In the genomic region with DNA sequence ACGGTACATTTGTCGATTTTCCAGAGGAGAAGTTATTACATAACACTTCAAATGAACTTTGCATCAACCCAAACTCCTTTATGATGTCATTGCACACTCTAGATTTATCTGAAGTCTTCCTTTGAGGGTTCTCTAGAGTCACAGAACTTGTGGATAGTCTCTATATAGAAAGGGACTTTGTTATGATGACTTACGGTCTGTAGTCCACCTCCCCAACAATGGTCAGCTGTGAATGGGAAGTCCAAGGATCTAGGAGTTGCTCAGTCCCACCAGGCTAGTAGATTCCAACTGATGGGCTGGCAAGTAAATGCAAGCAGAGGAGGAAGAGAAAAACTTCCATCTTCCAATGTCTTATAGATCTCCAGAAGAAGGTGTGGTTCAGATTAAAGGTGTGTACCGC, we compare ENCODE assay signal across 8 mouse cellular contexts. TPM values are rescaled to one million over a fixed set of nuclear protein-coding genes. Genes with fewer than 3 reads are reported as not detected.
A peak's percentile ranks its signal among the peaks of the same experiment; 100 is the strongest.
DNase-seq lines count a peak whose midpoint lies in the region; ATAC-seq and TF ChIP-seq lines count a peak whose summit lies in the region.

No protein-coding gene starts in this region.

- H3K4me1 ChIP-seq in embryonic facial prominence, embryonic 14.5 days (ENCODE audit: control insufficient read depth, insufficient read depth, low read length), result peaks cover 7% of the 10 kb centered on the region
- peaks cover 3% of the 10 kb centered on the region; the same call in 1 of the 2 replicates for H3K4me1 ChIP-seq in intestine, embryonic 16.5 days (ENCODE audit: control insufficient read depth, insufficient read depth, low read length)
- H3K4me1 ChIP-seq in neural tube, embryonic 13.5 days (replicated peaks), result peaks cover 15% of the 10 kb centered on the region

- ATAC-seq in embryonic facial prominence, embryonic 14.5 days (ENCODE audit: low read depth), result no peak
- 0 out of 2 replicates have a peak, but pooled peaks have one; percentile 12 for ATAC-seq in intestine, embryonic 16.5 days
- 0 out of 2 replicates have a peak, but pooled peaks have one; percentile 9 for ATAC-seq in neural tube, embryonic 13.5 days (ENCODE audit: low read depth)

- 32% methylated on average over 4 of the region's 4 CpGs for WGBS in embryonic facial prominence, embryonic 14.5 days
- WGBS in intestine, embryonic 16.5 days, result 32% methylated on average over 4 of the region's 4 CpGs
- 39% methylated on average over 4 of the region's 4 CpGs for WGBS in neural tube, embryonic 13.5 days

- no peaks in the 10 kb centered on the region; the same call in 1 of the 2 replicates for H3K27me3 ChIP-seq in embryonic facial prominence, embryonic 14.5 days (replicated peaks; ENCODE audit: control insufficient read depth, insufficient read depth, low read length)
- no peaks in the 10 kb centered on the region for H3K27me3 ChIP-seq in intestine, embryonic 16.5 days (replicated peaks; ENCODE audit: control insufficient read depth, insufficient read depth, low read length)
- peaks cover 16% of the 10 kb centered on the region; the same call in 1 of the 2 replicates for H3K27me3 ChIP-seq in neural tube, embryonic 13.5 days

- peak overlapping the region; percentile 62 for H3K9ac ChIP-seq in embryonic facial prominence, embryonic 14.5 days (ENCODE audit: low read depth, low read length)
- H3K9ac ChIP-seq in intestine, embryonic 16.5 days (ENCODE audit: low read depth, low read length), result peak overlapping the region; percentile 62
- peak overlapping the region; percentile 74 for H3K9ac ChIP-seq in neural tube, embryonic 13.5 days

- no peaks in the 10 kb centered on the region for H3K9me3 ChIP-seq in embryonic facial prominence, embryonic 14.5 days (ENCODE audit: control insufficient read depth, low read length)
- no peaks in the 10 kb centered on the region for H3K9me3 ChIP-seq in intestine, embryonic 16.5 days (ENCODE audit: control insufficient read depth, low read length)
- no peaks in the 10 kb centered on the region for H3K9me3 ChIP-seq in neural tube, embryonic 13.5 days

- peaks cover 20% of the 10 kb centered on the region for H3K36me3 ChIP-seq in embryonic facial prominence, embryonic 14.5 days (ENCODE audit: control insufficient read depth, insufficient read depth, low read length)
- no peaks in the 10 kb centered on the region for H3K36me3 ChIP-seq in intestine, embryonic 16.5 days (ENCODE audit: control insufficient read depth, insufficient read depth, low read length)
- H3K36me3 ChIP-seq in neural tube, embryonic 13.5 days, result peaks cover 20% of the 10 kb centered on the region

- no peak for TF ChIP-seq CTCF in left cerebral cortex, adult 2 months (IDR thresholded peaks at IDR 0.05)

- H3K4me2 ChIP-seq in embryonic facial prominence, embryonic 14.5 days (ENCODE audit: low read depth, low read length), result peak overlapping the region; percentile 54
- H3K4me2 ChIP-seq in intestine, embryonic 16.5 days (ENCODE audit: low read depth, low read length), result peak overlapping the region; percentile 47
- peak overlapping the region; percentile 67 for H3K4me2 ChIP-seq in neural tube, embryonic 13.5 days

- H3K27ac ChIP-seq in left cerebral cortex, adult 2 months, result peak overlapping the region; percentile 98
- peak overlapping the region; percentile 81 for H3K27ac ChIP-seq in embryonic facial prominence, embryonic 14.5 days (replicated peaks; ENCODE audit: low read depth, low read length)
- no peak overlapping the region for H3K27ac ChIP-seq in intestine, embryonic 16.5 days (ENCODE audit: low read length)
- H3K27ac ChIP-seq in neural tube, embryonic 13.5 days (replicated peaks), result peak overlapping the region; percentile 91

- DNase-seq in left cerebral cortex, adult 2 months (ENCODE audit: extremely low spot score in 1 of 2, low spot score in 2 of 2), result no peak
- DNase-seq in left cerebral cortex, postnatal 25 days (ENCODE audit: low spot score in 2 of 2), result no peak
- DNase-seq in embryonic facial prominence, embryonic 14.5 days (ENCODE audit: low spot score), result no peak
- DNase-seq in left cerebral cortex, postnatal 14 days (ENCODE audit: low spot score in 2 of 2), result no peak
- no peak for DNase-seq in gastrocnemius, adult 18-20 months (ENCODE audit: low spot score)
- DNase-seq in thymus, postnatal 0 days (ENCODE audit: low spot score), result no peak

- intact Hi-C loops in left cerebral cortex, adult 2 months (cut with DNase I), result loop anchor here (1.0 to 10.0 kb wide), 2 partner anchors 20 to 1814 kb away; partner anchors contain the start of genes Ddx47 and H2afj
- intact Hi-C loops in left cerebral cortex, postnatal 25 days (cut with DNase I), result no loop called here
- intact Hi-C loops in left cerebral cortex, postnatal 14 days (cut with DNase I), result no loop called here

- H3K4me3 ChIP-seq in left cerebral cortex, adult 2 months, result peak overlapping the region; percentile 45
- peak overlapping the region; percentile 100 for H3K4me3 ChIP-seq in embryonic facial prominence, embryonic 14.5 days (ENCODE audit: low read depth, low read length)
- H3K4me3 ChIP-seq in intestine, embryonic 16.5 days (ENCODE audit: low read length), result peak overlapping the region; percentile 52
- H3K4me3 ChIP-seq in neural tube, embryonic 13.5 days, result peak overlapping the region; percentile 98

RNA-seq across cellular contexts. Expression of gene Wbp11, which starts 0.6 kb away (rescaled TPM):
- 100 to 1,000 TPM; 114 to 116 TPM for total RNA-seq in left cerebral cortex, adult 2 months (2021)
- 100 to 1,000 TPM; 124 to 125 TPM for total RNA-seq in left cerebral cortex, postnatal 25 days (2021)
- polyA plus RNA-seq in embryonic facial prominence, embryonic 14.5 days (2014; fragmentation: Nextera tagmentation; extraction: Ambion mirVana), result 94.3 and 94.7 TPM in 2 replicates
- polyA plus RNA-seq in intestine, embryonic 16.5 days (2015; fragmentation: Nextera tagmentation; extraction: Ambion mirVana), result 82.1 and 82.3 TPM in 2 replicates
- polyA plus RNA-seq in neural tube, embryonic 13.5 days (2015; fragmentation: Nextera tagmentation; extraction: Ambion mirVana), result 79.6 and 85.0 TPM in 2 replicates
- total RNA-seq in left cerebral cortex, postnatal 14 days (2021), result 100 to 1,000 TPM; 120 to 128 TPM
- 10 to 100 TPM; 52.4 to 52.7 TPM for total RNA-seq in gastrocnemius, adult 18-20 months (2021)
- polyA plus RNA-seq in thymus, postnatal 0 days (2015; fragmentation: Nextera tagmentation; extraction: Ambion mirVana), result 88.9 and 90.5 TPM in 2 replicates

RNA-seq across cellular contexts. Expression of gene BC049715, which starts 1.3 kb away (rescaled TPM):
- 1 to 10 TPM; 2.4 to 3.9 TPM for total RNA-seq in left cerebral cortex, adult 2 months (2021)
- 1 to 10 TPM; 1.9 to 2.8 TPM for total RNA-seq in left cerebral cortex, postnatal 25 days (2021)
- 1.1 and 1.7 TPM in 2 replicates for polyA plus RNA-seq in embryonic facial prominence, embryonic 14.5 days (2014; fragmentation: Nextera tagmentation; extraction: Ambion mirVana)
- 0.65 and 0.93 TPM in 2 replicates for polyA plus RNA-seq in intestine, embryonic 16.5 days (2015; fragmentation: Nextera tagmentation; extraction: Ambion mirVana)
- 1.1 and 1.3 TPM in 2 replicates for polyA plus RNA-seq in neural tube, embryonic 13.5 days (2015; fragmentation: Nextera tagmentation; extraction: Ambion mirVana)
- total RNA-seq in left cerebral cortex, postnatal 14 days (2021), result 1 to 10 TPM; 2.7 to 4.8 TPM
- under 1 TPM in 1 of 2 experiments, not detected in 1; 0.05 TPM for total RNA-seq in gastrocnemius, adult 18-20 months (2021)
- 2.1 and 3.0 TPM in 2 replicates for polyA plus RNA-seq in thymus, postnatal 0 days (2015; fragmentation: Nextera tagmentation; extraction: Ambion mirVana)

RNA-seq across cellular contexts. Expression of gene Smco3, which starts 6.6 kb away (rescaled TPM):
- total RNA-seq in left cerebral cortex, adult 2 months (2021), result 1 to 10 TPM; 4.2 to 4.4 TPM
- 1 to 10 TPM; 4.4 to 5.0 TPM for total RNA-seq in left cerebral cortex, postnatal 25 days (2021)
- 2.5 and 2.8 TPM in 2 replicates for polyA plus RNA-seq in embryonic facial prominence, embryonic 14.5 days (2014; fragmentation: Nextera tagmentation; extraction: Ambion mirVana)
- polyA plus RNA-seq in intestine, embryonic 16.5 days (2015; fragmentation: Nextera tagmentation; extraction: Ambion mirVana), result 2.4 and 2.6 TPM in 2 replicates
- 1.7 and 2.1 TPM in 2 replicates for polyA plus RNA-seq in neural tube, embryonic 13.5 days (2015; fragmentation: Nextera tagmentation; extraction: Ambion mirVana)
- 1 to 10 TPM; 2.1 to 4.2 TPM for total RNA-seq in left cerebral cortex, postnatal 14 days (2021)
- under 1 TPM; 0.21 to 0.28 TPM for total RNA-seq in gastrocnemius, adult 18-20 months (2021)
- polyA plus RNA-seq in thymus, postnatal 0 days (2015; fragmentation: Nextera tagmentation; extraction: Ambion mirVana), result 0.16 TPM in 1 of 2 replicates, not detected in the other

RNA-seq across cellular contexts. Expression of gene H2afj, which starts 20.6 kb away (rescaled TPM):
- 10 to 100 TPM; 54.7 to 59.1 TPM for total RNA-seq in left cerebral cortex, adult 2 months (2021)
- 10 to 100 TPM; 56.9 to 66.7 TPM for total RNA-seq in left cerebral cortex, postnatal 25 days (2021)
- polyA plus RNA-seq in embryonic facial prominence, embryonic 14.5 days (2014; fragmentation: Nextera tagmentation; extraction: Ambion mirVana), result 93.2 and 98.2 TPM in 2 replicates
- polyA plus RNA-seq in intestine, embryonic 16.5 days (2015; fragmentation: Nextera tagmentation; extraction: Ambion mirVana), result 217 and 222 TPM in 2 replicates
- polyA plus RNA-seq in neural tube, embryonic 13.5 days (2015; fragmentation: Nextera tagmentation; extraction: Ambion mirVana), result 108 and 135 TPM in 2 replicates
- total RNA-seq in left cerebral cortex, postnatal 14 days (2021), result 10 to 100 TPM; 65.7 to 66.8 TPM
- 10 to 100 TPM; 15.3 to 15.4 TPM for total RNA-seq in gastrocnemius, adult 18-20 months (2021)
- polyA plus RNA-seq in thymus, postnatal 0 days (2015; fragmentation: Nextera tagmentation; extraction: Ambion mirVana), result 341 and 352 TPM in 2 replicates

RNA-seq across cellular contexts. Expression of gene Hist4h4, which starts 24.5 kb away (rescaled TPM):
- 10 to 100 TPM in 1 of 2 experiments, 1 to 10 TPM in 1; 8.2 to 10.4 TPM for total RNA-seq in left cerebral cortex, adult 2 months (2021)
- 10 to 100 TPM in 1 of 2 experiments, 1 to 10 TPM in 1; 7.8 to 10.6 TPM for total RNA-seq in left cerebral cortex, postnatal 25 days (2021)
- polyA plus RNA-seq in embryonic facial prominence, embryonic 14.5 days (2014; fragmentation: Nextera tagmentation; extraction: Ambion mirVana), result 0.64 and 1.1 TPM in 2 replicates
- 0.40 and 0.49 TPM in 2 replicates for polyA plus RNA-seq in intestine, embryonic 16.5 days (2015; fragmentation: Nextera tagmentation; extraction: Ambion mirVana)
- 0.40 and 0.56 TPM in 2 replicates for polyA plus RNA-seq in neural tube, embryonic 13.5 days (2015; fragmentation: Nextera tagmentation; extraction: Ambion mirVana)
- 10 to 100 TPM in 1 of 2 experiments, 1 to 10 TPM in 1; 7.9 to 10.4 TPM for total RNA-seq in left cerebral cortex, postnatal 14 days (2021)
- 1 to 10 TPM; 3.7 to 4.9 TPM for total RNA-seq in gastrocnemius, adult 18-20 months (2021)
- 1.3 and 2.0 TPM in 2 replicates for polyA plus RNA-seq in thymus, postnatal 0 days (2015; fragmentation: Nextera tagmentation; extraction: Ambion mirVana)

Comparison
In these comparisons a context has a peak if more than half of its experiments do, and no peak if none do; other contexts are left out.
1. H3K4me3 ChIP-seq: peak in every context shown above with its lines; median percentile 100 in embryonic facial prominence, embryonic 14.5 days; 98 in neural tube, embryonic 13.5 days; 52 in intestine, embryonic 16.5 days; 45 in left cerebral cortex, adult 2 months.